Mouse (Mus musculus): ENCODE measurements around the gene Vwa3b.

The Vwa3b gene

GRCm38 (mm10) chr1:37230404-37230803 is 204.0 kb downstream of the Vwa3b start:
- DNase-seq (ENCODE audit: low read depth, low spot score) = no peak

GRCm38 (mm10) chr1:37231295-37231701 is 204.9 kb downstream of the Vwa3b start:
- no peak for DNase-seq (ENCODE audit: low read depth, low spot score)
